35 mouse cellular contexts compared by ENCODE assay signal in the genomic region with DNA sequence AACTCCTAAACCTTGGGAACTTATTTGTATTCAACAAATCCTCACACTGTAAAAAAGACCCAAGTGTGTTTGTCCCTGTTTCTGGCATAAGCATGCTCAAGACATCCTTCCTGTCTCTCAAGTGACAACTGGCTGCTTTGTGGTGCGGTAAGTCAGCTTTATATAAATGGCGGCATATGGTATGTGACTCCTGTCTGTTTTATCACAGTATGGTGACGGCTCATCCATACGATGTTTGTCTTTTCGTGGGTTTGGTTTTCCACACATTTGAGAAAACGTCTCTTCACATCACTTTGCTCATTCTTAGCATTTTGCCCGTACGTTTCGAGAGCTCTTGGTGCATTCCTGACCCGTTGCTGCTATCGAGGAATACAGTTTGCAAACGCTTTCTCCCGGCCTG. TPM values are rescaled to one million over a fixed set of nuclear protein-coding genes. Genes with fewer than 3 reads are reported as not detected.
A peak's percentile ranks its signal among the peaks of the same experiment; 100 is the strongest.
DNase-seq lines count a peak whose midpoint lies in the region; ATAC-seq and TF ChIP-seq lines count a peak whose summit lies in the region.
"Had no signal": no experiment of that assay in that cellular context is flagged by ENCODE, and none has a peak within 500 bp of the region (broad histone marks: within the 10 kb centered on the region; RNA-seq: fewer than 3 reads in every experiment).

No protein-coding gene starts in this region.

- H3K4me3 ChIP-seq in forebrain, embryonic 15.5 days = no peak overlapping the region
- no peak overlapping the region for H3K4me3 ChIP-seq in forebrain, embryonic 11.5 days (ENCODE audit: low read depth, low read length)
- H3K4me3 ChIP-seq: embryonic facial prominence, embryonic 12.5 days; embryonic facial prominence, embryonic 15.5 days; erythroblast, embryonic 14.5 days; heart, embryonic 12.5 days; heart, embryonic 15.5 days had no signal

- H3K27ac ChIP-seq in forebrain, embryonic 15.5 days (replicated peaks) = 0 out of 2 replicates have a peak overlapping the region, but pooled peaks have one; percentile 18
- no peak overlapping the region for H3K27ac ChIP-seq in forebrain, embryonic 11.5 days (ENCODE audit: low read depth, low read length)
- H3K27ac ChIP-seq: embryonic facial prominence, embryonic 12.5 days; embryonic facial prominence, embryonic 15.5 days; heart, embryonic 15.5 days; hindbrain, embryonic 14.5 days; hindbrain, postnatal 0 days had no signal

- H3K4me2 ChIP-seq in forebrain, embryonic 15.5 days (replicated peaks) = no peak overlapping the region
- no peak overlapping the region for H3K4me2 ChIP-seq in forebrain, embryonic 11.5 days (ENCODE audit: low read depth, low read length, severe bottlenecking)
- H3K4me2 ChIP-seq: embryonic facial prominence, embryonic 12.5 days; embryonic facial prominence, embryonic 15.5 days; heart, embryonic 12.5 days; heart, embryonic 15.5 days; hindbrain, embryonic 14.5 days had no signal

- H3K9me3 ChIP-seq in forebrain, embryonic 15.5 days = no peaks in the 10 kb centered on the region
- no peaks in the 10 kb centered on the region for H3K9me3 ChIP-seq in forebrain, embryonic 11.5 days (ENCODE audit: control insufficient read depth, low read length)
- H3K9me3 ChIP-seq: embryonic facial prominence, embryonic 12.5 days; embryonic facial prominence, embryonic 15.5 days; heart, embryonic 12.5 days; heart, embryonic 15.5 days had no signal

- H3K9ac ChIP-seq in forebrain, embryonic 15.5 days (replicated peaks) = no peak overlapping the region
- H3K9ac ChIP-seq in forebrain, embryonic 11.5 days (ENCODE audit: low read length) = no peak overlapping the region
- H3K9ac ChIP-seq: embryonic facial prominence, embryonic 12.5 days; embryonic facial prominence, embryonic 15.5 days; heart, embryonic 12.5 days; heart, embryonic 15.5 days; hindbrain, embryonic 14.5 days had no signal

- no peak for TF ChIP-seq CTCF in brain, embryonic 14.5 days (IDR thresholded peaks at IDR 0.05; ENCODE audit: borderline replicate concordance, extremely low read depth, insufficient read depth, insufficient read length)

- WGBS in forebrain, embryonic 15.5 days = 78% methylated on average over 13 of the region's 13 CpGs
- 93% methylated on average over 13 of the region's 13 CpGs for WGBS in forebrain, embryonic 11.5 days

- H3K36me3 ChIP-seq in forebrain, embryonic 15.5 days = no peaks in the 10 kb centered on the region
- no peaks in the 10 kb centered on the region for H3K36me3 ChIP-seq in forebrain, embryonic 11.5 days (ENCODE audit: control insufficient read depth, insufficient read depth, low read length)
- H3K36me3 ChIP-seq: embryonic facial prominence, embryonic 12.5 days; embryonic facial prominence, embryonic 15.5 days; G1E; heart, embryonic 12.5 days; heart, embryonic 15.5 days had no signal

- TF ChIP-seq POLR2A in brain, embryonic 14.5 days (IDR thresholded peaks at IDR 0.05; ENCODE audit: borderline replicate concordance, extremely low read depth, insufficient read depth, insufficient read length, poor library complexity, severe bottlenecking) = no peak

- no peak for ATAC-seq in forebrain, embryonic 15.5 days (replicated peaks)
- no peak for ATAC-seq in forebrain, embryonic 11.5 days (replicated peaks; ENCODE audit: low FRiP score)
- peak; percentile 62; the same call in 1 of the 2 replicates for ATAC-seq in frontal cortex, adult (ENCODE audit: low TSS enrichment)
- no peak for ATAC-seq in erythroblast, adult 5-6 weeks (replicated peaks; ENCODE audit: low FRiP score, poor library complexity, severe bottlenecking)
- ATAC-seq: hindbrain, postnatal 0 days; inflammation-experienced regulatory T-cells, adult 6 months; intestine, embryonic 16.5 days; Patski had no signal

- peaks cover 5% of the 10 kb centered on the region; the same call in 1 of the 2 replicates for H3K4me1 ChIP-seq in forebrain, embryonic 15.5 days
- no peaks in the 10 kb centered on the region for H3K4me1 ChIP-seq in forebrain, embryonic 11.5 days (replicated peaks; ENCODE audit: control insufficient read depth, insufficient read depth, low read length)
- H3K4me1 ChIP-seq: embryonic facial prominence, embryonic 12.5 days; embryonic facial prominence, embryonic 15.5 days; heart, embryonic 12.5 days; heart, embryonic 15.5 days had no signal

- H3K27me3 ChIP-seq in forebrain, embryonic 15.5 days = no peaks in the 10 kb centered on the region
- no peaks in the 10 kb centered on the region for H3K27me3 ChIP-seq in forebrain, embryonic 11.5 days (ENCODE audit: control insufficient read depth, insufficient read depth, low read length)
- H3K27me3 ChIP-seq: embryonic facial prominence, embryonic 12.5 days had no signal

- no peak for DNase-seq in forebrain, embryonic 11.5 days (ENCODE audit: low spot score)
- DNase-seq in frontal cortex, adult 2 months (ENCODE audit: extremely low spot score in 1 of 2, low spot score in 1 of 2) = no peak
- peak; percentile 68 for DNase-seq in brain, embryonic 14.5 days (ENCODE audit: low read depth)
- DNase-seq: adrenal gland, postnatal 14 days; B cell, adult 2 months; cerebellum, adult 11 months; cerebellum, adult 2 months; cerebellum, adult 9-11 months; cerebellum, postnatal 25 days; gastrocnemius, postnatal 25 days; heart, adult 18-20 months; heart, postnatal 10 days; heart, postnatal 4 days; kidney, adult 18-20 months; kidney, adult 9 months had no signal

RNA-seq across cellular contexts. Expression of a gene that starts 40.0 kb away (rescaled TPM):
- polyA plus RNA-seq in forebrain, embryonic 15.5 days (2015; fragmentation: Nextera tagmentation; extraction: Ambion mirVana) = 0.68 and 0.75 TPM in 2 replicates
- 6.4 and 7.2 TPM in 2 replicates for polyA plus RNA-seq in forebrain, embryonic 11.5 days (2014; fragmentation: Nextera tagmentation; extraction: Ambion mirVana)
- 9.2 and 11.4 TPM in 2 replicates for polyA plus RNA-seq in frontal cortex, adult 2 months (2012; rRNA removed)
- 5.4 and 6.8 TPM in 2 replicates for polyA plus RNA-seq in brain, embryonic 14.5 days (2012; rRNA removed)
- not detected in 2 replicates for total RNA-seq in erythroblast, adult 5-6 weeks (2015; ENCODE audit: low replicate concordance)
- total RNA-seq in erythroblast, adult 5-6 weeks (2017; ENCODE audit: low replicate concordance) = not detected in 2 replicates
- total RNA-seq: adrenal gland, postnatal 14 days; adrenal gland, postnatal 4 days; CH12.LX; common myeloid progenitor, adult 5-6 weeks; G1E; gastrocnemius, adult 8-10 months; gastrocnemius, postnatal 25 days had no signal
- polyA plus RNA-seq: embryonic facial prominence, embryonic 15.5 days; erythroblast, embryonic 14.5 days; G1E; gonadal fat pad, adult 2 months; heart, embryonic 12.5 days; inflammation-experienced regulatory T-cells, adult 6 months; kidney, embryonic 16.5 days had no signal
